Mouse (Mus musculus): ENCODE measurements around the gene AI182371. TPM values are rescaled to one million over a fixed set of nuclear protein-coding genes. Genes with fewer than 3 reads are reported as not detected.

Gene AI182371
- total and polyA plus RNA-seq, 3 experiments: 0.56 to 0.74 (median 0.68) TPM

DNA sequence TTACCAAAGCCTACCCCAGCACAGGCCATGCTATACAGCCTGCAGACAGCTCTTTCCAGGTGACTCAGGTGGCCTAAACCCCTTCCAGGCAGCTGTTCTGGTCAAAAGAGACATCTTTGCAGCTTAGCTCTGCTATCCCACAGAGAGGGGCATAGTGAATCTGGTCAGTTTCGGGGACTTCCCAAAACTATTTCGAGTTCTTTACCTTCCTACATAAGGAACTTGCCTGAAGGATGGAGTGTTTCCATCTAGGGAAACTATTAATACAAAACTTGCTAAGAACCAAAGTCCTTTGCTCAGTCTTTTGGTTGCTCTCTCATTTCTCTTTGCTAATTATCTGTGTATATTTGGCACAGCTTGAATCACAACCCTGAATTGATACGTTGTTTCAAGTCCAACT is 40.3 kb upstream of the AI182371 start:
- in situ Hi-C loops (cut with MboI; ENCODE audit: low pct_ligation_motif_present, low pct_unique_long_range_greater_than_20kb, low sequenced_read_pairs) (no loop called here), dilution Hi-C loops (cut with MboI; ENCODE audit: extremely low pct_ligation_motif_present, extremely low pct_unique_long_range_greater_than_20kb, low sequenced_read_pairs) (no loop called here)
- Histone ChIP-seq H3K4me2 (ENCODE audit: insufficient read depth, low read depth, poor library complexity, severe bottlenecking) (no peak overlapping the region), H3K9me3 (replicated peaks; ENCODE audit: low read length) (no peaks in the 10 kb centered on the region), H3K9ac (ENCODE audit: insufficient read depth, low read depth) (no peak overlapping the region), H3K36me3 (replicated peaks in 1 of 2; ENCODE audit: control insufficient read depth in 1 of 2, insufficient read depth in 1 of 2, low read length in 1 of 2) (peaks cover 64 to 94% of the 10 kb centered on the region in 2 experiments), H3K27ac (ENCODE audit: insufficient read depth, low read depth) (no peak overlapping the region), H3K4me3 (replicated peaks in 1 of 3; ENCODE audit: low read depth in 2 of 3, low read length in 2 of 3, poor library complexity in 1 of 3) (no peak overlapping the region), H3K79me2 (replicated peaks; ENCODE audit: control insufficient read depth, extremely low read depth, insufficient read depth, poor library complexity, severe bottlenecking) (no peaks in the 10 kb centered on the region), H3K4me1 (ENCODE audit: control insufficient read depth in 1 of 2, insufficient read depth in 2 of 2) (peaks cover 0 to 38% of the 10 kb centered on the region in 2 experiments; a peak in 2 of 4 replicates), H3K27me3 (replicated peaks) (no peaks in the 10 kb centered on the region)
- TF ChIP-seq MXI1 (IDR thresholded peaks at IDR 0.05; ENCODE audit: low read depth, low read length): no peak
- TF ChIP-seq IRF4 (IDR thresholded peaks at IDR 0.05; ENCODE audit: low read depth, low read length): peak; percentile 34; the same call in 1 of the 2 replicates
- TF ChIP-seq CHD2 (IDR thresholded peaks at IDR 0.05; ENCODE audit: low read length): no peak
- TF ChIP-seq CHD1 (IDR thresholded peaks at IDR 0.05; ENCODE audit: low read depth, low read length): no peak
- no peak for TF ChIP-seq PAX5 (IDR thresholded peaks at IDR 0.05; ENCODE audit: low read length)
- no peak for TF ChIP-seq NELFE (IDR thresholded peaks at IDR 0.05; ENCODE audit: low read depth, low read length)
- TF ChIP-seq EP300 (IDR thresholded peaks at IDR 0.05; ENCODE audit: low read length): peak; percentile 52; the same call in 1 of the 2 replicates
- TF ChIP-seq ZMIZ1 (IDR thresholded peaks at IDR 0.05; ENCODE audit: low read depth, low read length): no peak
- TF ChIP-seq NRF1 (IDR thresholded peaks at IDR 0.05; ENCODE audit: low read depth, low read length): no peak
- TF ChIP-seq HCFC1 (IDR thresholded peaks at IDR 0.05; ENCODE audit: low read depth, low read length): no peak
- peak; percentile 70 for TF ChIP-seq MEF2A (IDR thresholded peaks at IDR 0.05; ENCODE audit: borderline replicate concordance, low read depth, low read length)
- TF ChIP-seq KAT2A (IDR thresholded peaks at IDR 0.05; ENCODE audit: insufficient replicate concordance, low read length): no peak
- TF ChIP-seq E2F4 (IDR thresholded peaks at IDR 0.05; ENCODE audit: insufficient replicate concordance, low read depth, low read length): no peak
- no peak for TF ChIP-seq TBP (conservative IDR thresholded peaks at IDR 0.05; ENCODE audit: low read depth, low read length)
- 0 out of 2 replicates have a peak, but pooled peaks have one; percentile 18 for TF ChIP-seq TCF12 (IDR thresholded peaks at IDR 0.05; ENCODE audit: low read depth, low read length)
- no peak for TF ChIP-seq POLR2A (IDR thresholded peaks at IDR 0.05; ENCODE audit: low read depth, low read length)
- no peak; the same call in 1 of the 2 replicates for TF ChIP-seq ETS1 (conservative IDR thresholded peaks at IDR 0.05; ENCODE audit: low read depth, low read length)
- no peak for TF ChIP-seq CTCF (conservative IDR thresholded peaks at IDR 0.05 in 1 of 2, IDR thresholded peaks at IDR 0.05 in 1 of 2; ENCODE audit: low read depth in 2 of 2, low read length in 2 of 2)
- TF ChIP-seq MAX (IDR thresholded peaks at IDR 0.05; ENCODE audit: low read length): no peak
- no peak for TF ChIP-seq BHLHE40 (IDR thresholded peaks at IDR 0.05; ENCODE audit: low read depth, low read length)
- TF ChIP-seq SIN3A (IDR thresholded peaks at IDR 0.05; ENCODE audit: low read length): no peak
- TF ChIP-seq MAZ (IDR thresholded peaks at IDR 0.05; ENCODE audit: low read depth, low read length): no peak
- no peak for TF ChIP-seq ZNF384 (IDR thresholded peaks at IDR 0.05; ENCODE audit: low read depth, low read length)
- TF ChIP-seq UBTF (IDR thresholded peaks at IDR 0.05; ENCODE audit: low read depth, low read length): no peak
- TF ChIP-seq USF2 (conservative IDR thresholded peaks at IDR 0.05; ENCODE audit: low read depth, low read length): no peak
- no peak for TF ChIP-seq SMC3 (IDR thresholded peaks at IDR 0.05; ENCODE audit: low read depth, low read length)
- TF ChIP-seq MYC (IDR thresholded peaks at IDR 0.05; ENCODE audit: low read depth, low read length): no peak
- no peak for TF ChIP-seq GABPA (IDR thresholded peaks at IDR 0.05; ENCODE audit: insufficient replicate concordance, low read depth, low read length)
- no peak for TF ChIP-seq RAD21 (IDR thresholded peaks at IDR 0.05; ENCODE audit: low read depth, low read length)
- TF ChIP-seq MAFK (IDR thresholded peaks at IDR 0.05; ENCODE audit: insufficient replicate concordance, low read length): no peak
- 0 out of 2 replicates have a peak, but pooled peaks have one; percentile 7 for TF ChIP-seq JUND (conservative IDR thresholded peaks at IDR 0.05; ENCODE audit: low read depth, low read length)
- no peak for TF ChIP-seq ZC3H11A (IDR thresholded peaks at IDR 0.05; ENCODE audit: low read depth, low read length)
- TF ChIP-seq JUN (IDR thresholded peaks at IDR 0.05; ENCODE audit: insufficient read depth, low read depth, low read length): no peak
- 0 out of 2 replicates have a peak, but pooled peaks have one; percentile 28 for TF ChIP-seq RCOR1 (conservative IDR thresholded peaks at IDR 0.05; ENCODE audit: low read depth, low read length)
- no peak for TF ChIP-seq POLR2AphosphoS2 (IDR thresholded peaks at IDR 0.05; ENCODE audit: low read depth, low read length)
- TF ChIP-seq ZKSCAN1 (IDR thresholded peaks at IDR 0.05; ENCODE audit: borderline replicate concordance, low read depth, low read length): no peak
- no peak for TF ChIP-seq USF1 (IDR thresholded peaks at IDR 0.05; ENCODE audit: low read depth, low read length)
- TF ChIP-seq ELF1 (IDR thresholded peaks at IDR 0.05; ENCODE audit: low read depth, low read length): no peak
- DNase-seq (ENCODE audit: extremely low read depth): peak; percentile 35

Data from CH12.LX (cell line).